23 mouse cellular contexts compared by ENCODE assay signal in genomic region chr7:120897054-120897453, GRCm38 (mm10).
"Had no signal": no experiment of that assay in that cellular context is flagged by ENCODE, and none has a peak within 500 bp of the region (broad histone marks: within the 10 kb centered on the region; RNA-seq: fewer than 3 reads in every experiment).

No protein-coding gene starts in this region.

- H3K9me3 ChIP-seq: limb, embryonic 10.5 days; limb, embryonic 13.5 days; liver, embryonic 12.5 days; liver, embryonic 15.5 days; lung, embryonic 15.5 days; megakaryocyte, embryonic 14.5 days; midbrain, embryonic 10.5 days; midbrain, embryonic 13.5 days; neural tube, embryonic 13.5 days; stomach, embryonic 15.5 days had no signal

- H3K4me3 ChIP-seq: layer of hippocampus, adult 2 months; limb, embryonic 10.5 days; limb, embryonic 13.5 days; liver, embryonic 12.5 days; liver, embryonic 15.5 days; lung, embryonic 15.5 days; megakaryocyte, embryonic 14.5 days; midbrain, embryonic 10.5 days; midbrain, embryonic 13.5 days; myocyte; neural tube, embryonic 13.5 days; stomach, embryonic 15.5 days had no signal

- H3K4me1 ChIP-seq: lung, embryonic 15.5 days; stomach, embryonic 15.5 days had no signal

- H3K27ac ChIP-seq: layer of hippocampus, adult 2 months; limb, embryonic 10.5 days; limb, embryonic 13.5 days; liver, embryonic 12.5 days; liver, embryonic 15.5 days; lung, embryonic 15.5 days; midbrain, embryonic 10.5 days; midbrain, embryonic 13.5 days; neural tube, embryonic 13.5 days; stomach, embryonic 15.5 days had no signal

- ATAC-seq: liver, embryonic 12.5 days; midbrain, embryonic 13.5 days; midbrain, embryonic 16.5 days had no signal

- H3K4me2 ChIP-seq: limb, embryonic 13.5 days; liver, embryonic 12.5 days; liver, embryonic 15.5 days; lung, embryonic 15.5 days; midbrain, embryonic 13.5 days; neural tube, embryonic 13.5 days; stomach, embryonic 15.5 days had no signal

- H3K9ac ChIP-seq: limb, embryonic 13.5 days; liver, embryonic 12.5 days; liver, embryonic 15.5 days; lung, embryonic 15.5 days; midbrain, embryonic 13.5 days; neural tube, embryonic 13.5 days; stomach, embryonic 15.5 days had no signal

- H3K27me3 ChIP-seq: limb, embryonic 13.5 days; liver, embryonic 12.5 days; liver, embryonic 15.5 days; lung, embryonic 15.5 days; megakaryocyte, embryonic 14.5 days; midbrain, embryonic 13.5 days; neural tube, embryonic 13.5 days; stomach, embryonic 15.5 days had no signal

- DNase-seq: kidney, postnatal 25 days; layer of hippocampus, adult 9-11 months; liver; lung, adult 18-20 months; lung, postnatal 10 days; lung, postnatal 36 days; retina, postnatal 1 day; right cerebral cortex, postnatal 25 days; spleen, adult 18-20 months; thymus, postnatal 25 days had no signal
